In the genomic region with DNA sequence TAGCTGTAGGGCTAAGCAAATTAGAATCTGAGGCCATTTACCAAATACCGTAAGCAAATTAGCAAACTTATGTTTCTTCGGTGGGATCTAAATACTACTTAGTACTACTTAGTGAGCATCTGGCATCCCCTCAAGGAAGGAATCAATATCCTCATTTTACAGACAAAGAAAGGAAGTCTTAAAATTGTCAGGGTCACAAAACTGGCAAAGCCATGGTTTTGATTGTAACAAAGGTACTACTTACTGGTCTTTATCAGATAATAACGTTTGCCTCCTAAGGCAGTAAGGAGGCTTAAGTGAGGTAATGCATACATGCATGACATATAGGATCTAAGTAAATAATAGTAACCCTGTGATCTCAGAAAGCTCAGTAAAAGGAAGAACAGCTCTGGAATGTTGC, we compare ENCODE assay signal across 8 mouse cellular contexts. TPM values are rescaled to one million over a fixed set of nuclear protein-coding genes. Genes with fewer than 3 reads are reported as not detected.
DNase-seq lines count a peak whose midpoint lies in the region; ATAC-seq and TF ChIP-seq lines count a peak whose summit lies in the region.

No protein-coding gene starts in this region.

- no peak for TF ChIP-seq CTCF in intestine, postnatal 0 days (IDR thresholded peaks at IDR 0.05; ENCODE audit: low read depth)
- TF ChIP-seq CTCF in lung, adult 2 months (IDR thresholded peaks at IDR 0.05; ENCODE audit: insufficient read depth, low read length) = no peak

- WGBS in kidney, embryonic 15.5 days = 49% methylated on average over 3 of the region's 3 CpGs
- 41% methylated on average over 3 of the region's 3 CpGs for WGBS in embryonic facial prominence, embryonic 13.5 days
- WGBS in intestine, postnatal 0 days = 46% methylated on average over 3 of the region's 3 CpGs
- WGBS in lung, adult 2 months = 34% methylated on average over 3 of the region's 3 CpGs

- peaks cover 37% of the 10 kb centered on the region for H3K4me1 ChIP-seq in kidney, embryonic 15.5 days
- H3K4me1 ChIP-seq in embryonic facial prominence, embryonic 13.5 days = peaks cover 30% of the 10 kb centered on the region
- 0 out of 2 replicates have a peak, but pooled peaks cover 3% of the 10 kb centered on the region for H3K4me1 ChIP-seq in intestine, postnatal 0 days (replicated peaks; ENCODE audit: control insufficient read depth, insufficient read depth, low read length)
- H3K4me1 ChIP-seq in lung, adult 2 months (ENCODE audit: control insufficient read depth, insufficient read depth, low read length) = peaks cover 10% of the 10 kb centered on the region

- TF ChIP-seq POLR2A in lung, adult 2 months (IDR thresholded peaks at IDR 0.05; ENCODE audit: borderline replicate concordance, extremely low read depth, low read depth, low read length) = no peak

- H3K4me2 ChIP-seq in kidney, embryonic 15.5 days = peak overlapping the region; percentile 68
- H3K4me2 ChIP-seq in embryonic facial prominence, embryonic 13.5 days = peak overlapping the region; percentile 68
- H3K4me2 ChIP-seq in intestine, postnatal 0 days (replicated peaks; ENCODE audit: low read depth) = peak overlapping the region; percentile 72

- H3K4me3 ChIP-seq in kidney, embryonic 15.5 days (replicated peaks) = peak overlapping the region; percentile 92
- peak overlapping the region; percentile 90 for H3K4me3 ChIP-seq in embryonic facial prominence, embryonic 13.5 days
- peak overlapping the region; percentile 82 for H3K4me3 ChIP-seq in intestine, postnatal 0 days (ENCODE audit: low read depth, low read length)
- H3K4me3 ChIP-seq in lung, adult 2 months (replicated peaks; ENCODE audit: extremely low read depth, low read depth, low read length) = no peak overlapping the region

- no peak for DNase-seq in kidney, adult 18-20 months
- peak; percentile 34 for DNase-seq in naive thymus-derived CD4-positive, alpha-beta T cell, adult 2 months (ENCODE audit: low read depth)
- no peak for DNase-seq in c-Kit-positive CD71-positive TER-119-positive erythroid progenitor cells, embryonic 14.5 days (ENCODE audit: low spot score)
- no peak for DNase-seq in spleen, postnatal 4 days (ENCODE audit: low spot score in 2 of 2)
- DNase-seq in lung, adult 2 months = no peak

- H3K27ac ChIP-seq in kidney, embryonic 15.5 days = peak overlapping the region; percentile 95
- H3K27ac ChIP-seq in embryonic facial prominence, embryonic 13.5 days = peak overlapping the region; percentile 96; the same call in 1 of the 2 replicates
- peak overlapping the region; percentile 72 for H3K27ac ChIP-seq in intestine, postnatal 0 days (ENCODE audit: low read depth, low read length)

- no peaks in the 10 kb centered on the region for H3K27me3 ChIP-seq in kidney, embryonic 15.5 days
- no peaks in the 10 kb centered on the region for H3K27me3 ChIP-seq in embryonic facial prominence, embryonic 13.5 days
- no peaks in the 10 kb centered on the region for H3K27me3 ChIP-seq in intestine, postnatal 0 days (replicated peaks; ENCODE audit: control insufficient read depth, insufficient read depth, low read length)

- H3K9me3 ChIP-seq in kidney, embryonic 15.5 days (replicated peaks) = no peaks in the 10 kb centered on the region
- no peaks in the 10 kb centered on the region for H3K9me3 ChIP-seq in embryonic facial prominence, embryonic 13.5 days
- no peaks in the 10 kb centered on the region for H3K9me3 ChIP-seq in intestine, postnatal 0 days (ENCODE audit: control insufficient read depth)

- H3K36me3 ChIP-seq in kidney, embryonic 15.5 days = peaks cover 21% of the 10 kb centered on the region
- peaks cover 19% of the 10 kb centered on the region for H3K36me3 ChIP-seq in embryonic facial prominence, embryonic 13.5 days
- 0 out of 2 replicates have a peak, but pooled peaks cover 3% of the 10 kb centered on the region for H3K36me3 ChIP-seq in intestine, postnatal 0 days (ENCODE audit: control insufficient read depth, insufficient read depth)

- H3K9ac ChIP-seq in kidney, embryonic 15.5 days = peak overlapping the region; percentile 96
- H3K9ac ChIP-seq in embryonic facial prominence, embryonic 13.5 days = peak overlapping the region; percentile 94; the same call in 1 of the 2 replicates
- peak overlapping the region; percentile 73 for H3K9ac ChIP-seq in intestine, postnatal 0 days (ENCODE audit: low read depth, low read length)

- no peak for ATAC-seq in kidney, embryonic 15.5 days (replicated peaks; ENCODE audit: low FRiP score)
- no peak for ATAC-seq in embryonic facial prominence, embryonic 13.5 days (ENCODE audit: insufficient number of reproducible peaks, insufficient read depth, low FRiP score, low TSS enrichment, low read depth)
- ATAC-seq in intestine, postnatal 0 days = no peak

RNA-seq across cellular contexts. Expression of gene Lsm12, which starts 0.6 kb away (rescaled TPM):
- polyA plus RNA-seq in kidney, embryonic 15.5 days (2015; fragmentation: Nextera tagmentation; extraction: Ambion mirVana) = 122 and 135 TPM in 2 replicates
- 125 and 159 TPM in 2 replicates for polyA plus RNA-seq in embryonic facial prominence, embryonic 13.5 days (2015; fragmentation: Nextera tagmentation; extraction: Ambion mirVana)
- 103 and 107 TPM in 2 replicates for polyA plus RNA-seq in intestine, postnatal 0 days (2015; fragmentation: Nextera tagmentation; extraction: Ambion mirVana)
- polyA plus RNA-seq in lung, adult 2 months (2012; rRNA removed) = 20.8 and 30.6 TPM in 2 replicates

RNA-seq across cellular contexts. Expression of gene G6pc3, which starts 3.7 kb away (rescaled TPM):
- polyA plus RNA-seq in kidney, embryonic 15.5 days (2015; fragmentation: Nextera tagmentation; extraction: Ambion mirVana) = 39.7 and 43.4 TPM in 2 replicates
- polyA plus RNA-seq in embryonic facial prominence, embryonic 13.5 days (2015; fragmentation: Nextera tagmentation; extraction: Ambion mirVana) = 27.6 and 28.3 TPM in 2 replicates
- 20.4 and 21.1 TPM in 2 replicates for polyA plus RNA-seq in intestine, postnatal 0 days (2015; fragmentation: Nextera tagmentation; extraction: Ambion mirVana)
- 74.4 and 82.5 TPM in 2 replicates for polyA plus RNA-seq in lung, adult 2 months (2012; rRNA removed)

RNA-seq across cellular contexts. Expression of gene Tmem101, which starts 29.5 kb away (rescaled TPM):
- polyA plus RNA-seq in kidney, embryonic 15.5 days (2015; fragmentation: Nextera tagmentation; extraction: Ambion mirVana) = 35.3 and 36.5 TPM in 2 replicates
- 45.4 and 45.5 TPM in 2 replicates for polyA plus RNA-seq in embryonic facial prominence, embryonic 13.5 days (2015; fragmentation: Nextera tagmentation; extraction: Ambion mirVana)
- 10.9 and 11.4 TPM in 2 replicates for polyA plus RNA-seq in intestine, postnatal 0 days (2015; fragmentation: Nextera tagmentation; extraction: Ambion mirVana)
- 20.5 and 26.7 TPM in 2 replicates for polyA plus RNA-seq in lung, adult 2 months (2012; rRNA removed)

RNA-seq across cellular contexts. Expression of gene Nags, which starts 40.4 kb away (rescaled TPM):
- polyA plus RNA-seq in kidney, embryonic 15.5 days (2015; fragmentation: Nextera tagmentation; extraction: Ambion mirVana) = 0.19 and 0.33 TPM in 2 replicates
- 0.32 TPM in 1 of 2 replicates, not detected in the other for polyA plus RNA-seq in embryonic facial prominence, embryonic 13.5 days (2015; fragmentation: Nextera tagmentation; extraction: Ambion mirVana)
- 37.9 and 40.4 TPM in 2 replicates for polyA plus RNA-seq in intestine, postnatal 0 days (2015; fragmentation: Nextera tagmentation; extraction: Ambion mirVana)
- 0.41 and 0.72 TPM in 2 replicates for polyA plus RNA-seq in lung, adult 2 months (2012; rRNA removed)

RNA-seq across cellular contexts. Expression of gene Hdac5, which starts 44.3 kb away (rescaled TPM):
- 47.4 and 48.4 TPM in 2 replicates for polyA plus RNA-seq in kidney, embryonic 15.5 days (2015; fragmentation: Nextera tagmentation; extraction: Ambion mirVana)
- polyA plus RNA-seq in embryonic facial prominence, embryonic 13.5 days (2015; fragmentation: Nextera tagmentation; extraction: Ambion mirVana) = 80.5 and 84.4 TPM in 2 replicates
- polyA plus RNA-seq in intestine, postnatal 0 days (2015; fragmentation: Nextera tagmentation; extraction: Ambion mirVana) = 30.1 and 30.4 TPM in 2 replicates
- polyA plus RNA-seq in lung, adult 2 months (2012; rRNA removed) = 140 and 160 TPM in 2 replicates
